Mouse (Mus musculus): ENCODE results near the gene Elfn2. TPM values are rescaled to one million over a fixed set of nuclear protein-coding genes. Genes with fewer than 3 reads are reported as not detected.

The Elfn2 gene
- polyA plus RNA-seq, 1 experiment from 2014 or later: 0.18 TPM

- Histone ChIP-seq H3K27me3 (replicated peaks; ENCODE audit: control insufficient read depth, insufficient read depth, low read length) (peaks cover 35% of the 10 kb centered on the region), H3K9ac (ENCODE audit: low read depth, low read length) (no peak overlapping the region), H3K4me2 (ENCODE audit: low read depth, low read length) (no peak overlapping the region), H3K4me3 (ENCODE audit: low read depth, low read length) (no peak overlapping the region), H3K4me1 (ENCODE audit: control insufficient read depth, insufficient read depth, low read length) (no peaks in the 10 kb centered on the region), H3K27ac (replicated peaks; ENCODE audit: low read depth, low read length) (no peak overlapping the region), H3K9me3 (ENCODE audit: control insufficient read depth, low read length) (no peaks in the 10 kb centered on the region), H3K36me3 (ENCODE audit: control insufficient read depth, insufficient read depth, low read length) (no peaks in the 10 kb centered on the region)
- ATAC-seq (ENCODE audit: low read depth): no peak
- peak; percentile 29 for DNase-seq (ENCODE audit: low spot score)
- WGBS: 49% methylated on average over 10 of the region's 10 CpGs
Measured at GRCm38 (mm10) chr15:78669221-78669871, 49.2 kb downstream of the Elfn2 start.

GRCm38 (mm10) chr15:78664268-78664667 is 54.3 kb downstream of the Elfn2 start:
- no peak for DNase-seq (ENCODE audit: low spot score)
- no peak for ATAC-seq (ENCODE audit: low read depth)
- H3K36me3 ChIP-seq (ENCODE audit: control insufficient read depth, insufficient read depth, low read length): no peaks in the 10 kb centered on the region
- no peaks in the 10 kb centered on the region for H3K4me1 ChIP-seq (ENCODE audit: control insufficient read depth, insufficient read depth, low read length)
- H3K9me3 ChIP-seq (ENCODE audit: control insufficient read depth, low read length): no peaks in the 10 kb centered on the region
- H3K27ac ChIP-seq (replicated peaks; ENCODE audit: low read depth, low read length): no peak overlapping the region
- no peak overlapping the region for H3K4me2 ChIP-seq (ENCODE audit: low read depth, low read length)
- H3K9ac ChIP-seq (ENCODE audit: low read depth, low read length): no peak overlapping the region
- WGBS: 62% methylated on average over 5 of the region's 5 CpGs
- H3K27me3 ChIP-seq (replicated peaks; ENCODE audit: control insufficient read depth, insufficient read depth, low read length): no peaks in the 10 kb centered on the region
- H3K4me3 ChIP-seq (ENCODE audit: low read depth, low read length): no peak overlapping the region

GRCm38 (mm10) chr15:78651169-78651568 is 67.4 kb downstream of the Elfn2 start:
- no peaks in the 10 kb centered on the region for H3K27me3 ChIP-seq (replicated peaks; ENCODE audit: control insufficient read depth, insufficient read depth, low read length)
- no peaks in the 10 kb centered on the region for H3K36me3 ChIP-seq (ENCODE audit: control insufficient read depth, insufficient read depth, low read length)
- 37% methylated on average over 4 of the region's 4 CpGs for WGBS
- no peak overlapping the region for H3K4me3 ChIP-seq (ENCODE audit: low read depth, low read length)
- ATAC-seq (ENCODE audit: low read depth) (no peak), DNase-seq (ENCODE audit: low spot score) (no peak)
- no peak overlapping the region for H3K27ac ChIP-seq (replicated peaks; ENCODE audit: low read depth, low read length)
- no peaks in the 10 kb centered on the region for H3K4me1 ChIP-seq (ENCODE audit: control insufficient read depth, insufficient read depth, low read length)
- H3K9ac ChIP-seq (ENCODE audit: low read depth, low read length): no peak overlapping the region
- no peak overlapping the region for H3K4me2 ChIP-seq (ENCODE audit: low read depth, low read length)
- H3K9me3 ChIP-seq (ENCODE audit: control insufficient read depth, low read length): no peaks in the 10 kb centered on the region

- DNase-seq (ENCODE audit: low spot score) (no peak), ATAC-seq (ENCODE audit: low read depth) (no peak)
- no peak overlapping the region for H3K4me2 ChIP-seq (ENCODE audit: low read depth, low read length)
- WGBS: 72% methylated on average over 4 of the region's 4 CpGs
- H3K4me3 ChIP-seq (ENCODE audit: low read depth, low read length): no peak overlapping the region
- H3K27me3 ChIP-seq (replicated peaks; ENCODE audit: control insufficient read depth, insufficient read depth, low read length): no peaks in the 10 kb centered on the region
- no peak overlapping the region for H3K9ac ChIP-seq (ENCODE audit: low read depth, low read length)
- H3K9me3 ChIP-seq (ENCODE audit: control insufficient read depth, low read length): no peaks in the 10 kb centered on the region
- no peak overlapping the region for H3K27ac ChIP-seq (replicated peaks; ENCODE audit: low read depth, low read length)
- H3K36me3 ChIP-seq (ENCODE audit: control insufficient read depth, insufficient read depth, low read length): no peaks in the 10 kb centered on the region
- no peaks in the 10 kb centered on the region for H3K4me1 ChIP-seq (ENCODE audit: control insufficient read depth, insufficient read depth, low read length)
Measured at GRCm38 (mm10) chr15:78647746-78648145, 70.8 kb downstream of the Elfn2 start.

GRCm38 (mm10) chr15:78644606-78645005 is 74.0 kb downstream of the Elfn2 start:
- H3K36me3 ChIP-seq (ENCODE audit: control insufficient read depth, insufficient read depth, low read length): no peaks in the 10 kb centered on the region
- ATAC-seq (ENCODE audit: low read depth) (no peak), DNase-seq (ENCODE audit: low spot score) (no peak)
- H3K27me3 ChIP-seq (replicated peaks; ENCODE audit: control insufficient read depth, insufficient read depth, low read length): no peaks in the 10 kb centered on the region
- H3K4me1 ChIP-seq (ENCODE audit: control insufficient read depth, insufficient read depth, low read length): no peaks in the 10 kb centered on the region
- H3K9me3 ChIP-seq (ENCODE audit: control insufficient read depth, low read length): no peaks in the 10 kb centered on the region
- no peak overlapping the region for H3K9ac ChIP-seq (ENCODE audit: low read depth, low read length)
- H3K4me3 ChIP-seq (ENCODE audit: low read depth, low read length): no peak overlapping the region
- H3K27ac ChIP-seq (replicated peaks; ENCODE audit: low read depth, low read length): no peak overlapping the region
- no peak overlapping the region for H3K4me2 ChIP-seq (ENCODE audit: low read depth, low read length)
- 45% methylated on average over 8 of the region's 8 CpGs for WGBS

- no peak overlapping the region for H3K27ac ChIP-seq (replicated peaks; ENCODE audit: low read depth, low read length)
- 18% methylated on average over 6 of the region's 6 CpGs for WGBS
- no peak overlapping the region for H3K9ac ChIP-seq (ENCODE audit: low read depth, low read length)
- DNase-seq (ENCODE audit: low spot score) (peak; percentile 19), ATAC-seq (ENCODE audit: low read depth) (no peak)
- no peaks in the 10 kb centered on the region for H3K27me3 ChIP-seq (replicated peaks; ENCODE audit: control insufficient read depth, insufficient read depth, low read length)
- H3K9me3 ChIP-seq (ENCODE audit: control insufficient read depth, low read length): no peaks in the 10 kb centered on the region
- no peaks in the 10 kb centered on the region for H3K36me3 ChIP-seq (ENCODE audit: control insufficient read depth, insufficient read depth, low read length)
- no peaks in the 10 kb centered on the region for H3K4me1 ChIP-seq (ENCODE audit: control insufficient read depth, insufficient read depth, low read length)
- no peak overlapping the region for H3K4me3 ChIP-seq (ENCODE audit: low read depth, low read length)
- H3K4me2 ChIP-seq (ENCODE audit: low read depth, low read length): no peak overlapping the region
Measured at GRCm38 (mm10) chr15:78643633-78644032, 74.9 kb downstream of the Elfn2 start.

GRCm38 (mm10) chr15:78635231-78635630 is 83.3 kb downstream of the Elfn2 start:
- Histone ChIP-seq H3K27ac (replicated peaks; ENCODE audit: low read depth, low read length) (no peak overlapping the region), H3K9me3 (ENCODE audit: control insufficient read depth, low read length) (no peaks in the 10 kb centered on the region), H3K4me1 (ENCODE audit: control insufficient read depth, insufficient read depth, low read length) (no peaks in the 10 kb centered on the region), H3K27me3 (replicated peaks; ENCODE audit: control insufficient read depth, insufficient read depth, low read length) (no peaks in the 10 kb centered on the region), H3K4me2 (ENCODE audit: low read depth, low read length) (no peak overlapping the region), H3K4me3 (ENCODE audit: low read depth, low read length) (no peak overlapping the region), H3K9ac (ENCODE audit: low read depth, low read length) (no peak overlapping the region), H3K36me3 (ENCODE audit: control insufficient read depth, insufficient read depth, low read length) (no peaks in the 10 kb centered on the region)
- ATAC-seq (ENCODE audit: low read depth): no peak
- 39% methylated on average over 7 of the region's 7 CpGs for WGBS
- no peak for DNase-seq (ENCODE audit: low spot score)

GRCm38 (mm10) chr15:78634095-78634737 is 84.4 kb downstream of the Elfn2 start:
- Histone ChIP-seq H3K4me1 (ENCODE audit: control insufficient read depth, insufficient read depth, low read length) (no peaks in the 10 kb centered on the region), H3K27ac (replicated peaks; ENCODE audit: low read depth, low read length) (no peak overlapping the region), H3K4me3 (ENCODE audit: low read depth, low read length) (no peak overlapping the region), H3K27me3 (replicated peaks; ENCODE audit: control insufficient read depth, insufficient read depth, low read length) (no peaks in the 10 kb centered on the region), H3K36me3 (ENCODE audit: control insufficient read depth, insufficient read depth, low read length) (no peaks in the 10 kb centered on the region), H3K4me2 (ENCODE audit: low read depth, low read length) (no peak overlapping the region), H3K9me3 (ENCODE audit: control insufficient read depth, low read length) (no peaks in the 10 kb centered on the region), H3K9ac (ENCODE audit: low read depth, low read length) (no peak overlapping the region)
- ATAC-seq (ENCODE audit: low read depth) (peak; percentile 23; the same call in 1 of the 2 replicates), DNase-seq (ENCODE audit: low spot score) (peak; percentile 83)
- WGBS: 38% methylated on average over 10 of the region's 10 CpGs

- 61% methylated on average over 5 of the region's 5 CpGs for WGBS
- DNase-seq (ENCODE audit: low spot score) (no peak), ATAC-seq (ENCODE audit: low read depth) (no peak)
- no peak overlapping the region for H3K27ac ChIP-seq (replicated peaks; ENCODE audit: low read depth, low read length)
- H3K27me3 ChIP-seq (replicated peaks; ENCODE audit: control insufficient read depth, insufficient read depth, low read length): no peaks in the 10 kb centered on the region
- no peak overlapping the region for H3K4me2 ChIP-seq (ENCODE audit: low read depth, low read length)
- no peaks in the 10 kb centered on the region for H3K4me1 ChIP-seq (ENCODE audit: control insufficient read depth, insufficient read depth, low read length)
- no peaks in the 10 kb centered on the region for H3K9me3 ChIP-seq (ENCODE audit: control insufficient read depth, low read length)
- H3K36me3 ChIP-seq (ENCODE audit: control insufficient read depth, insufficient read depth, low read length): no peaks in the 10 kb centered on the region
- no peak overlapping the region for H3K4me3 ChIP-seq (ENCODE audit: low read depth, low read length)
- H3K9ac ChIP-seq (ENCODE audit: low read depth, low read length): no peak overlapping the region
Measured at GRCm38 (mm10) chr15:78633413-78633812, 85.2 kb downstream of the Elfn2 start.
